Mouse (Mus musculus) intestine, embryonic 16.5 days (tissue): Measurements from ENCODE around the gene Olfr959. TPM values are rescaled to one million over a fixed set of nuclear protein-coding genes. Genes with fewer than 3 reads are reported as not detected.

Experiments
- ATAC-seq: fragments of 200-750 bp; cut with Nextera tagmentation; 2 replicates; pipeline ENCODE4 v1.8.0; 2017; ENCODE audit warnings: moderate TSS enrichment, moderate library complexity
- H3K27ac ChIP-seq: fragments of 300-500 bp; sonication (generic); 2 replicates; pipeline ENCODE4 v1.5.1; 2014; ENCODE audit warnings: mild to moderate bottlenecking, low read length
- H3K27me3 ChIP-seq: fragments of 300-500 bp; sonication (generic); replicated peaks from 2 replicates; pipeline ENCODE4 v1.6.1; 2014; ENCODE audit warnings: low read length, control low read depth, mixed read lengths; ENCODE audit not compliant: control insufficient read depth, insufficient read depth
- H3K36me3 ChIP-seq: fragments of 300-500 bp; sonication (generic); 2 replicates; pipeline ENCODE4 v1.6.1; 2014; ENCODE audit warnings: low read length, control low read depth; ENCODE audit not compliant: control insufficient read depth, insufficient read depth
- H3K4me1 ChIP-seq: fragments of 300-500 bp; sonication (generic); 2 replicates; pipeline ENCODE4 v1.6.1; 2014; ENCODE audit warnings: low read length, control low read depth, mixed read lengths; ENCODE audit not compliant: control insufficient read depth, insufficient read depth
- H3K4me2 ChIP-seq: fragments of 300-500 bp; sonication (generic); 2 replicates; pipeline ENCODE4 v1.6.1; 2014; ENCODE audit warnings: low read depth, low read length, control low read depth
- H3K4me3 ChIP-seq: fragments of 300-500 bp; sonication (generic); 2 replicates; pipeline ENCODE4 v1.5.1; 2014; ENCODE audit warnings: mild to moderate bottlenecking, low read length
- H3K9ac ChIP-seq: fragments of 300-500 bp; sonication (generic); 2 replicates; pipeline ENCODE4 v1.6.1; 2014; ENCODE audit warnings: low read depth, low read length
- H3K9me3 ChIP-seq: fragments of 300-500 bp; sonication (generic); 2 replicates; pipeline ENCODE4 v1.6.1; 2016; ENCODE audit warnings: low read length, control low read depth; ENCODE audit not compliant: control insufficient read depth
- WGBS: fragments of 180-500 bp; shearing (Covaris S2); extraction: QIAGEN DNeasy Blood & Tissue Kit; methylation state at CpG from one replicate; pipeline ENCODE4 v1.1.7; 2014; 5-methylcytosine and 5-hydroxymethylcytosine counted together
- polyA plus RNA-seq: library from polyadenylated mRNA; unstranded; fragments of >200 nt; fragmentation: Nextera tagmentation; extraction: Ambion mirVana; gene quantifications from 2 replicates; pipeline ENCODE4 v1.2.1, GENCODE M21; 2015

Gene Olfr959
- polyA plus RNA-seq: not detected in 2 replicates

DNA sequence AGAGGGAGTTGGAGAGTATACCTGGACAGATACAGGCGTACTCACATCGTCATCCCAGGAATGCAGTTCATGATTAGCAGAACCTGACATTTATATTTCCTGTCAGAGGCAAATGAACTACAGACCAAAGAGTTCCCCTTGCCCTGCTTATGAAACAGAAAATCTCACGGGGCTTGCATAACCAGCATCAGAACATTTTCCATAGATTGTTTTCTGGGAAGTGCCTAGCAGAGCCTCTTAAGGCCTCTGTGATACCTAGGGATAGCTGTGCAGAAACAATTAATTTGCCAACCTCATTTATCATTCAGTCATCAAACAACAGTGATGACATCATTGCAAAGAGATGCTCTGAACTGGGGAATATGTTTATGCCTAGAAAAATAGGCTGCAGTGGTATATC, at the start of gene Olfr959:
Gene Olfr959, minus strand, starts transcription at position 101 of the 400 bp plus-strand sequence.
- Histone ChIP-seq H3K4me1 (no peaks in the 10 kb centered on the region), H3K27ac (no peak within 1 kb of the TSS), H3K9me3 (no peaks in the 10 kb centered on the region), H3K4me2 (no peak within 1 kb of the TSS), H3K27me3 (no peaks in the 10 kb centered on the region), H3K4me3 (no peak within 1 kb of the TSS), H3K36me3 (no peaks in the 10 kb centered on the region), H3K9ac (no peak within 1 kb of the TSS)
- 79% methylated on average over 3 of the region's 3 CpGs for WGBS
- ATAC-seq: no peak

- Histone ChIP-seq H3K4me1 (no peaks in the 10 kb centered on the region), H3K36me3 (no peaks in the 10 kb centered on the region), H3K27me3 (no peaks in the 10 kb centered on the region), H3K9me3 (no peaks in the 10 kb centered on the region), H3K4me3 (no peak overlapping the region), H3K4me2 (no peak overlapping the region), H3K9ac (no peak overlapping the region), H3K27ac (no peak overlapping the region)
- peak; percentile 81 for ATAC-seq
- 29% methylated on average over 2 of the region's 2 CpGs for WGBS
These were observed 49.3 kb upstream of the Olfr959 start for GRCm38 (mm10) chr9:39624711-39625110.

- Histone ChIP-seq H3K4me1 (no peaks in the 10 kb centered on the region), H3K9ac (no peak overlapping the region), H3K9me3 (no peaks in the 10 kb centered on the region), H3K27me3 (no peaks in the 10 kb centered on the region), H3K36me3 (no peaks in the 10 kb centered on the region), H3K27ac (no peak overlapping the region), H3K4me2 (no peak overlapping the region), H3K4me3 (no peak overlapping the region)
- WGBS: 91% methylated on average over 3 of the region's 3 CpGs
- no peak for ATAC-seq
These were observed 48.4 kb upstream of the Olfr959 start for GRCm38 (mm10) chr9:39623783-39624182.

DNA sequence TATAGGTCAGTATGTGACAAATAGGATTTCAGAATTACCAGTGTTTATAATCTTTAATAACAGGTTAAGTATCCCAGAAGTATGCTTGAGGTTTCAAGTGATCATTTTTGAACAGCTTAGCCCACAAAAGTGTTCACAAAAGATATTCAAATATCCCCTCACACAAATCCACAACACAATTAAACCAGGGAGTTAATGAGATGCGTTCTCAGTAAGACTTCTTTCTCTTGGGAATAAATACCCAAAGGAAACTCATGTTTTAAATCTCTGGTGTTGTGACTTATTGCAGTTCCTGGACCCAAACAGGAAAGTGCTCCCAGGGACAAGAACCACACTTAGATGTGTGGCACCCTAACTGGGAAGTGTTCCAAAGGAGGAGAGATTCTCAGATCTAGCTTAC, 45.7 kb upstream of the Olfr959 start, which contains the start of gene Olfr960:
Gene Olfr960, plus strand, starts transcription at position 301 of the 400 bp plus-strand sequence.
- no peaks in the 10 kb centered on the region for H3K36me3 ChIP-seq
- no peaks in the 10 kb centered on the region for H3K9me3 ChIP-seq
- no peaks in the 10 kb centered on the region for H3K4me1 ChIP-seq
- no peak for ATAC-seq
- H3K4me3 ChIP-seq: no peak within 1 kb of the TSS
- 85% methylated on average over 1 of the region's 1 CpGs for WGBS
- no peak within 1 kb of the TSS for H3K4me2 ChIP-seq
- no peak within 1 kb of the TSS for H3K27ac ChIP-seq
- H3K9ac ChIP-seq: no peak within 1 kb of the TSS
- no peaks in the 10 kb centered on the region for H3K27me3 ChIP-seq

- WGBS: 73% methylated on average over 1 of the region's 1 CpGs
- no peak for ATAC-seq
- no peak overlapping the region for H3K9ac ChIP-seq
- no peaks in the 10 kb centered on the region for H3K4me1 ChIP-seq
- H3K4me3 ChIP-seq: no peak overlapping the region
- no peaks in the 10 kb centered on the region for H3K9me3 ChIP-seq
- H3K27ac ChIP-seq: no peak overlapping the region
- H3K4me2 ChIP-seq: no peak overlapping the region
- H3K36me3 ChIP-seq: no peaks in the 10 kb centered on the region
- no peaks in the 10 kb centered on the region for H3K27me3 ChIP-seq
These were observed 36.6 kb upstream of the Olfr959 start for GRCm38 (mm10) chr9:39611953-39612352.

DNA sequence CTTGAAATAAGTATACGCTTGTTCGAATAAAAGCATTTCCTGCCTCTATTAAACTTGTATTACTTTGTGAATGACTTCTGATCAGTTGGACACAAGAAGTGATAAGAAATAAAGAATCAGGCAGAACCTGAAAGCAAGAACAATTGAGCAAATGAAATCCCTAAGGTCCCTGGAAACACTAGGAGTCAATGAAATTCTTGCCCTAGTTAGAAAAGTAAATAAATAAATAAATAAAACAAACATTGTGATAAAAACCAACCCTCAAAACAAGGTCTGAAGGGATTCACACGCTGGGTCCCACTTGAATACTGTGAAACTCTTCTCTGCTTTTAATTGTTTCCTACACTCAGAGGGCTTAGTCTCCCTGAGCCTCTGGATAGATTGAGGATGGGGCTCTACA, 35.0 kb upstream of the Olfr959 start, which contains the start of gene Olfr148:
Gene Olfr148, plus strand, starts transcription at position 301 of the 400 bp plus-strand sequence.
- 72% methylated on average over 3 of the region's 3 CpGs for WGBS
- Histone ChIP-seq H3K9me3 (no peaks in the 10 kb centered on the region), H3K4me2 (no peak within 1 kb of the TSS), H3K27me3 (no peaks in the 10 kb centered on the region), H3K27ac (no peak within 1 kb of the TSS), H3K4me1 (no peaks in the 10 kb centered on the region), H3K36me3 (no peaks in the 10 kb centered on the region), H3K4me3 (no peak within 1 kb of the TSS), H3K9ac (no peak within 1 kb of the TSS)
- no peak for ATAC-seq

GRCm38 (mm10) chr9:39608497-39608896, 33.1 kb upstream of the Olfr959 start:
- H3K36me3 ChIP-seq: no peaks in the 10 kb centered on the region
- H3K9me3 ChIP-seq: no peaks in the 10 kb centered on the region
- H3K4me3 ChIP-seq: no peak overlapping the region
- H3K4me2 ChIP-seq: no peak overlapping the region
- H3K27me3 ChIP-seq: no peaks in the 10 kb centered on the region
- no peak overlapping the region for H3K9ac ChIP-seq
- no peak for ATAC-seq
- H3K27ac ChIP-seq: no peak overlapping the region
- peaks cover 3% of the 10 kb centered on the region; the same call in 1 of the 2 replicates for H3K4me1 ChIP-seq

GRCm38 (mm10) chr9:39603999-39604453, 28.7 kb upstream of the Olfr959 start, which contains the start of gene AW551984:
AW551984 (minus strand) TSS chr9:39604403.
- H3K4me1 ChIP-seq: peaks cover 6% of the 10 kb centered on the region; the same call in 1 of the 2 replicates
- no peaks in the 10 kb centered on the region for H3K36me3 ChIP-seq
- no peaks in the 10 kb centered on the region for H3K9me3 ChIP-seq
- H3K27ac ChIP-seq: 0 out of 2 replicates have a peak within 1 kb of the TSS, but pooled peaks have one; percentile 39
- WGBS: 1% methylated on average over 8 of the region's 8 CpGs
- peak within 1 kb of the TSS; percentile 46 for H3K4me3 ChIP-seq
- peak; percentile 80 for ATAC-seq
- peak within 1 kb of the TSS; percentile 79 for H3K4me2 ChIP-seq
- peak within 1 kb of the TSS; percentile 40 for H3K9ac ChIP-seq
- H3K27me3 ChIP-seq: no peaks in the 10 kb centered on the region

DNA sequence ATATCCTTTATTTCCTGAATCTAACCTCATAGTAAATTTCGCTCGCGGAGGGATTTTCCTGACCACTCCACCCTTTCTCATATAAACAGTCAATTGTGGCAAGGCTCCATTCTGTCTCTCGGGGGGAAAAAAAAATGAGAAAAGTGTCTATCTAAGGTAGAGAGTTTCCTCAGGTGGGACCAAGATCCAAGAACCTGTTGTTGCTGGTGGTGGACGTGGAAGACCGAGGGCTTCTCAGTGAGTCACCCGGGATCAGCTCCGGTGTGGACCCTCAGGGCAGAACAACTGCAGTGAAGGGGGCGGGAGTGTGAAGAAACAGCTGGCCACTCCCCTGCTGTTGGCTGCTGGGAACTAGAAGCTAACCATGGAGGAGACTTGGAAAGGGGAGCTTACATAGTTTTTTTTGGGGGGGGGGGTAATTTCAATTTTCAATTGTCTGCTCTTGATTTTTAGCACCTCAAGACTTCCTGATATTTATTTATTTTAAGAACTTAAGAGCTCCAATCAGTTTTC, 28.0 kb upstream of the Olfr959 start:
- 1% methylated on average over 9 of the region's 9 CpGs for WGBS
- H3K4me1 ChIP-seq: peaks cover 6% of the 10 kb centered on the region; the same call in 1 of the 2 replicates
- no peaks in the 10 kb centered on the region for H3K36me3 ChIP-seq
- H3K4me3 ChIP-seq: peak overlapping the region; percentile 46
- H3K27ac ChIP-seq: no peak overlapping the region
- peak; percentile 87 for ATAC-seq
- no peaks in the 10 kb centered on the region for H3K27me3 ChIP-seq
- peak overlapping the region; percentile 40 for H3K9ac ChIP-seq
- H3K9me3 ChIP-seq: no peaks in the 10 kb centered on the region
- peak overlapping the region; percentile 79 for H3K4me2 ChIP-seq
